Mouse (Mus musculus) olfactory bulb, adult 2 months (tissue): ENCODE results near the gene Pnpla6.

ENCODE experiments used
- CTCF ChIP-seq: fragments of 200-500 bp; IDR thresholded peaks from 2 replicates; pipeline ENCODE4 v1.5.1; 2012; ENCODE audit warnings: low read depth, mild to moderate bottlenecking, low read length, moderate library complexity; ENCODE audit not compliant: insufficient read depth
- POLR2A ChIP-seq: fragments of 200-500 bp; IDR thresholded peaks from 2 replicates; pipeline ENCODE4 v1.6.1; 2012; ENCODE audit warnings: mild to moderate bottlenecking, low read depth, low read length, moderate library complexity; ENCODE audit not compliant: insufficient read depth

- no peak for TF ChIP-seq CTCF
- no peak for TF ChIP-seq POLR2A
Measured at GRCm38 (mm10) chr8:3536940-3537339, 21.8 kb downstream of the Pnpla6 start.
